Mouse (Mus musculus): ENCODE measurements around the gene Hcrt. TPM values are rescaled to one million over a fixed set of nuclear protein-coding genes. Genes with fewer than 3 reads are reported as not detected.

Gene Hcrt
- polyA plus RNA-seq, 1 experiment from 2014 or later, result not detected

- Histone ChIP-seq H3K4me3 (replicated peaks) (no peak overlapping the region), H3K27me3 (no peaks in the 10 kb centered on the region), H3K9me3 (no peaks in the 10 kb centered on the region), H3K4me2 (no peak overlapping the region), H3K36me3 (peaks cover 60% of the 10 kb centered on the region), H3K4me1 (replicated peaks) (peaks cover 7% of the 10 kb centered on the region), H3K9ac (replicated peaks) (no peak overlapping the region), H3K27ac (no peak overlapping the region)
- 81% methylated on average over 11 of the region's 11 CpGs for WGBS
- no peak for ATAC-seq (ENCODE audit: insufficient number of reproducible peaks, insufficient read depth, low FRiP score, low TSS enrichment, low read depth)
Observed at GRCm38 (mm10) chr11:100719893-100720292, 42.8 kb downstream of the Hcrt start.

GRCm38 (mm10) chr11:100719312-100719711, 43.4 kb downstream of the Hcrt start:
- Histone ChIP-seq H3K36me3 (peaks cover 55% of the 10 kb centered on the region), H3K9ac (replicated peaks) (no peak overlapping the region), H3K4me2 (no peak overlapping the region), H3K27me3 (no peaks in the 10 kb centered on the region), H3K9me3 (no peaks in the 10 kb centered on the region), H3K4me3 (replicated peaks) (no peak overlapping the region), H3K4me1 (replicated peaks) (peaks cover 10% of the 10 kb centered on the region), H3K27ac (no peak overlapping the region)
- WGBS, result 90% methylated on average over 3 of the region's 3 CpGs
- no peak for ATAC-seq (ENCODE audit: insufficient number of reproducible peaks, insufficient read depth, low FRiP score, low TSS enrichment, low read depth)

- no peak overlapping the region for H3K9ac ChIP-seq (replicated peaks)
- no peaks in the 10 kb centered on the region for H3K9me3 ChIP-seq
- H3K27ac ChIP-seq, result no peak overlapping the region
- 90% methylated on average over 4 of the region's 4 CpGs for WGBS
- H3K36me3 ChIP-seq, result peaks cover 54% of the 10 kb centered on the region
- H3K27me3 ChIP-seq, result no peaks in the 10 kb centered on the region
- ATAC-seq (ENCODE audit: insufficient number of reproducible peaks, insufficient read depth, low FRiP score, low TSS enrichment, low read depth), result no peak
- peaks cover 15% of the 10 kb centered on the region for H3K4me1 ChIP-seq (replicated peaks)
- no peak overlapping the region for H3K4me3 ChIP-seq (replicated peaks)
- H3K4me2 ChIP-seq, result no peak overlapping the region
Observed at GRCm38 (mm10) chr11:100718866-100719265, 43.9 kb downstream of the Hcrt start.

- WGBS, result 90% methylated on average over 6 of the region's 7 CpGs
Observed at GRCm38 (mm10) chr11:100718462-100718861, 44.3 kb downstream of the Hcrt start.

GRCm38 (mm10) chr11:100716649-100717048, 46.1 kb downstream of the Hcrt start:
- Histone ChIP-seq H3K27ac (no peak overlapping the region), H3K4me2 (no peak overlapping the region), H3K27me3 (no peaks in the 10 kb centered on the region), H3K4me1 (replicated peaks) (peaks cover 25% of the 10 kb centered on the region), H3K9ac (replicated peaks) (no peak overlapping the region), H3K4me3 (replicated peaks) (no peak overlapping the region), H3K36me3 (peaks cover 54% of the 10 kb centered on the region), H3K9me3 (no peaks in the 10 kb centered on the region)
- no peak for ATAC-seq (ENCODE audit: insufficient number of reproducible peaks, insufficient read depth, low FRiP score, low TSS enrichment, low read depth)
- 84% methylated on average over 3 of the region's 3 CpGs for WGBS

More at GRCm38 (mm10) chr11:100718462-100718861, 44.3 kb downstream of the Hcrt start:
- no peak for ATAC-seq (ENCODE audit: insufficient number of reproducible peaks, insufficient read depth, low FRiP score, low TSS enrichment, low read depth)
- Histone ChIP-seq H3K27ac (no peak overlapping the region), H3K4me3 (replicated peaks) (no peak overlapping the region), H3K9ac (replicated peaks) (no peak overlapping the region), H3K4me2 (no peak overlapping the region), H3K9me3 (no peaks in the 10 kb centered on the region), H3K36me3 (peaks cover 54% of the 10 kb centered on the region), H3K27me3 (no peaks in the 10 kb centered on the region), H3K4me1 (replicated peaks) (peaks cover 19% of the 10 kb centered on the region)

- ATAC-seq (ENCODE audit: insufficient number of reproducible peaks, insufficient read depth, low FRiP score, low TSS enrichment, low read depth), result no peak
- Histone ChIP-seq H3K4me2 (no peak overlapping the region), H3K36me3 (peaks cover 60% of the 10 kb centered on the region), H3K9ac (replicated peaks) (no peak overlapping the region), H3K27ac (no peak overlapping the region), H3K27me3 (no peaks in the 10 kb centered on the region), H3K4me1 (replicated peaks) (peaks cover 35% of the 10 kb centered on the region), H3K4me3 (replicated peaks) (no peak overlapping the region), H3K9me3 (no peaks in the 10 kb centered on the region)
- 89% methylated on average over 6 of the region's 6 CpGs for WGBS
Observed at GRCm38 (mm10) chr11:100714948-100715347, 47.8 kb downstream of the Hcrt start.

GRCm38 (mm10) chr11:100714534-100714915, 48.2 kb downstream of the Hcrt start:
- WGBS, result 45% methylated on average over 6 of the region's 6 CpGs
- H3K4me3 ChIP-seq (replicated peaks), result peak overlapping the region; percentile 25; the same call in 1 of the 2 replicates
- H3K4me2 ChIP-seq, result peak overlapping the region; percentile 66
- no peak overlapping the region; the same call in 1 of the 2 replicates for H3K27ac ChIP-seq
- H3K36me3 ChIP-seq, result peaks cover 59% of the 10 kb centered on the region
- peak overlapping the region; percentile 55; the same call in 1 of the 2 replicates for H3K9ac ChIP-seq (replicated peaks)
- H3K4me1 ChIP-seq (replicated peaks), result peaks cover 35% of the 10 kb centered on the region
- no peaks in the 10 kb centered on the region for H3K9me3 ChIP-seq
- no peak for ATAC-seq (ENCODE audit: insufficient number of reproducible peaks, insufficient read depth, low FRiP score, low TSS enrichment, low read depth)
- no peaks in the 10 kb centered on the region for H3K27me3 ChIP-seq

GRCm38 (mm10) chr11:100713735-100714533, 48.8 kb downstream of the Hcrt start, which contains the start of gene Hspb9:
Gene Hspb9, plus strand, starts transcription at chr11:100713850.
- ATAC-seq (ENCODE audit: insufficient number of reproducible peaks, insufficient read depth, low FRiP score, low TSS enrichment, low read depth), result no peak
- Histone ChIP-seq H3K4me3 (replicated peaks) (peak within 1 kb of the TSS; percentile 97), H3K4me1 (replicated peaks) (peaks cover 35% of the 10 kb centered on the region), H3K27me3 (no peaks in the 10 kb centered on the region), H3K9me3 (no peaks in the 10 kb centered on the region), H3K9ac (replicated peaks) (peak within 1 kb of the TSS; percentile 55), H3K36me3 (peaks cover 59% of the 10 kb centered on the region), H3K4me2 (peak within 1 kb of the TSS; percentile 66), H3K27ac (peak within 1 kb of the TSS; percentile 66)
- 5% methylated on average over 38 of the region's 38 CpGs for WGBS

GRCm38 (mm10) chr11:100713174-100713573, 49.6 kb downstream of the Hcrt start:
- Histone ChIP-seq H3K9ac (replicated peaks) (no peak overlapping the region), H3K4me2 (peak overlapping the region; percentile 66), H3K36me3 (peaks cover 59% of the 10 kb centered on the region), H3K27ac (peak overlapping the region; percentile 66), H3K9me3 (no peaks in the 10 kb centered on the region), H3K4me1 (replicated peaks) (peaks cover 35% of the 10 kb centered on the region), H3K4me3 (replicated peaks) (peak overlapping the region; percentile 25; the same call in 1 of the 2 replicates), H3K27me3 (no peaks in the 10 kb centered on the region)
- no peak for ATAC-seq (ENCODE audit: insufficient number of reproducible peaks, insufficient read depth, low FRiP score, low TSS enrichment, low read depth)
- WGBS, result 65% methylated on average over 4 of the region's 4 CpGs

GRCm38 (mm10) chr11:100711783-100712615, 50.7 kb downstream of the Hcrt start, which contains the start of gene Kat2a:
Gene Kat2a, minus strand, starts transcription at chr11:100712465.
- H3K9me3 ChIP-seq, result no peaks in the 10 kb centered on the region
- H3K9ac ChIP-seq (replicated peaks), result peak within 1 kb of the TSS; percentile 95
- ATAC-seq (ENCODE audit: insufficient number of reproducible peaks, insufficient read depth, low FRiP score, low TSS enrichment, low read depth), result peak; percentile 79
- H3K4me1 ChIP-seq (replicated peaks), result peaks cover 35% of the 10 kb centered on the region
- H3K27me3 ChIP-seq, result no peaks in the 10 kb centered on the region
- H3K27ac ChIP-seq, result peak within 1 kb of the TSS; percentile 92
- H3K4me2 ChIP-seq, result peak within 1 kb of the TSS; percentile 66
- WGBS, result 3% methylated on average over 48 of the region's 48 CpGs
- peak within 1 kb of the TSS; percentile 97 for H3K4me3 ChIP-seq (replicated peaks)
- H3K36me3 ChIP-seq, result peaks cover 59% of the 10 kb centered on the region

All from limb, embryonic 12.5 days (tissue).